Mouse (Mus musculus) adipose tissue, adult 10 weeks (tissue): Measurements from ENCODE around the gene Cep350. TPM values are rescaled to one million over a fixed set of nuclear protein-coding genes. Genes with fewer than 3 reads are reported as not detected.

Source experiments
- polyA plus RNA-seq: library from polyadenylated mRNA; stranded (reverse); fragments of 350-450 nt; fragmentation: Illumina TruSeq; extraction: RNeasy Lipid Tissue Mini Kit (QIAGEN cat#74804); gene quantifications from one replicate; pipeline ENCODE4 v1.2.3, GENCODE M21; 2014; ENCODE audit warnings: low read depth, low replicate concordance

Gene Cep350
- polyA plus RNA-seq = 12.4 TPM

DNA sequence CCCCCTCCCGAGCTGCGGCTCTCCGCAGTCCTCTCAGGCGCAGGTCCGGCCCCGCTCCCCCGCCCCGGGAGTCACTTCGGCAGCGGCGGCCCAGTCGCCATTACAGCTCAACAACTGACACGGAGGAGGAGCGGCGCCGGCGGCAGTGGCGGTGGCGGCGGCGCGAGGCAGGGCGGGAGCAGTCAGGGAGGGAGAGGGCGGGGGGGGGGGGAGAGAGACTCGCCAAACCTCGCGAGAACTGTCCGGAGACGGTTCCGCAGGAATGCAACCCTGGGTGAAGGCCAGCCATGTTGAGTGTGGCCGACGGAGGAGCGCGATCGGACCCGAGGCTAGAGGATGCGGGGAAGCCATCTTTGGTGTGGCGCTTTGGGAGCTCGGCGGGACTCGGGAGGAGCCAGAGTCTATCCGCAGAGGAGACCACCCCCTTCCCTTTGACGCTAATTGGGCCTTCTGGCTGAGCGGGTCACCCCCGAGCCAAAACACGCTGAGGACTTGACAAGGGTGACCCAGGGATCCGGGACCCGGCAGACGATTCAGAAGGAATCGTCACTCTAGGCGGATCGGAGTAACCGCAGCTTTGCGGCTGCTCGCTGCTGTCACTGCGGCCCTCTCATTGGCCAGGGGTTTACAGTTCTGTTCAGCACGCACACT lies at the start of gene Cep350:
Gene Cep350 (minus strand): TSS at position 188 of the 651 bp plus-strand sequence.

GRCm38 (mm10) chr1:155812581-155813499 lies 160.2 kb downstream of the Cep350 start, which contains the start of gene Qsox1:
Gene Qsox1 (minus strand): TSS chr1:155812889.

Other genes starting within 250 kb of the Cep350 start
- 0.78 TPM for gene Lhx4, start 221.6 kb downstream of the Cep350 start, polyA plus RNA-seq
- gene Qsox1, start 160.4 kb downstream of the Cep350 start, polyA plus RNA-seq = 155 TPM
- 68.0 TPM for gene Tor1aip2, start 62.1 kb upstream of the Cep350 start, polyA plus RNA-seq
- 62.5 TPM for gene Tor1aip1, start 63.2 kb upstream of the Cep350 start, polyA plus RNA-seq
- gene Fam163a, start 231.8 kb upstream of the Cep350 start, polyA plus RNA-seq = not detected